Mouse (Mus musculus) left cerebral cortex, postnatal 14 days (tissue): Measurements from ENCODE around the gene Ddrgk1. TPM values are rescaled to one million over a fixed set of nuclear protein-coding genes. Genes with fewer than 3 reads are reported as not detected.
A peak's percentile ranks its signal among the peaks of the same experiment; 100 is the strongest.
"Not testable (repeated sequence)": the region's sequence is repeated elsewhere in the genome, so short reads cannot be mapped to it uniquely, and the experiment has no call there.

Source experiments
- DNase-seq, 2 experiments: peaks; one replicate each; pipeline ENCODE4 v3.0.0; 2021 to 2022; ENCODE audit warnings: low spot score in 2 of 2, mixed read lengths in 1 of 2
- intact Hi-C: fragments of 180-260 bp; cut with DNase I; formaldehyde crosslinking; loops from one replicate; pipeline ENCODE4 v1.15.1; 2025
- total RNA-seq, 2 experiments: library from RNA; stranded (reverse); gene quantifications; 2 replicates each; pipeline ENCODE4 v1.2.3; 2021

Ddrgk1 gene
- total RNA-seq, 2 experiments from 2014 or later = 78.1 to 85.2 TPM

DNA sequence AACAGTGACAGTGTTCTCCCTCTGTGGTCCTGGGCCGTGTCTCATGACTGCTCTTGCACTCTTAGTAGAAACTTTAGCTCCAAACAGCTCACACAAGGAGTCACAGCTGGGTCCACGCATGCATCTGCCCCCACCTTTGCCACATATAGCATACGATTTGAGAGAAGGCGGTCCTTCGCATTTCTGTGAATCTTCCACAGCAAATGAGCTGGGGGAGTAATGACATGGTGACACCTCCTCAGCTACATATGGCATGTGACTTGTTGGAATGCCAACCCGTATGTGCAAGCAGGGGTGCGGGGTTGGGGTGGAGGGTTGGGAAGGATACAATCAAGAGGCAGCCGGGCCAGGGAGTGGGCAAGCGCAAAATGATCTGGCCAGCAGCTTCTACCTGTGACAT, 7.9 kb downstream of the Ddrgk1 start:
- intact Hi-C loops = no loop called here
- peak; percentile 49 to 79 for DNase-seq

DNA sequence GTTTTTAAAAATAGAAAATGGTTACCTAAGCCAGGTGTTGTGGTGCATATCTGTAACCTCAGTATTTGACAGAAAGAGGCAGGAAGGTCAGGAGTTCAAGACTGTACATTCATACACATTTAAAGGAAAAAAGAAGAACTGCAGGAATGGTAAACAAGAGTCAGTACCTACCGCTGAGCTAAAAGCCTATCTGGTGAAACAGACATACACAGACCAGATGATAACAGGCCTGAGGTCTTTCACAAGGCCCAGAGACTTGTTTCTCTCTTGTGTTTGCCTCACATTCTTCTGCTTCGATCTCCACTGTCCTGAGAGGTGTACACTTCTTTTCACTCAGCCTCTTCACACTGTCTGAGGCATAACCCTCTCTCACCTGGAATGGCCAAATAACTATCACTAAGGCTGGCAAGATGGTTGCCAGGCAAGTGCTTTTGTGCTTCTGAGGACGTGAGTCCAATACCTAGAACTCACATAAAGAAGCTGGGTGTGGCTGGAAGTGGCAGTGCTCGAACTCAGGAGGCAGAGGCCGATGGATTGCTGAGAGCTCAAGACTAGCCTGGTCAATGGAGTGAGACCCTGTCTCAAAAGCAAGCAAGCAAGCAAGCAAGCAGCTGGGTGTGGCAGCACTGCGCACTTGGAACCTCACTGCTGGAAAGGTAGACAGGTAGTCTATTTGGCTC, 8.7 kb downstream of the Ddrgk1 start:
- DNase-seq = no peak
- intact Hi-C loops = no loop called here

DNA sequence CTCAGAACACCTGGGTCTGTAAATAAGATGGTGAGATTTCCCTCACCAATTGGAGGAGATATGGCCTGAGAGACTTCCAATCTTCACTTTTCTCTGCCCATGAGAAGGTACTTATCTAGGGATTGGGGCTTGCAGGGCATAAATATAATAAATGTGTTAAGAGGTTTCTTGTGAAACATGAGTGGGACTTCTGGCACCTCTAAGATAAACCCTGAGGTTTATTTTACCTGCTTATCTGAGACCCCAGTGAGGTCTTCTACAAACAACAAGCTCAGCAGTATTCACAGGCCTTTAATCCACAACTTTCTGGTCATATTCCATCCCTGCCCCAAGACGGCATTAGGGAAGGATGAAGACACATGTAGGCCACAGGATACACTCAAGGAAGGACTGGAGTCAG, 10.7 kb downstream of the Ddrgk1 start:
- intact Hi-C loops = no loop called here
- DNase-seq = no peak

DNA sequence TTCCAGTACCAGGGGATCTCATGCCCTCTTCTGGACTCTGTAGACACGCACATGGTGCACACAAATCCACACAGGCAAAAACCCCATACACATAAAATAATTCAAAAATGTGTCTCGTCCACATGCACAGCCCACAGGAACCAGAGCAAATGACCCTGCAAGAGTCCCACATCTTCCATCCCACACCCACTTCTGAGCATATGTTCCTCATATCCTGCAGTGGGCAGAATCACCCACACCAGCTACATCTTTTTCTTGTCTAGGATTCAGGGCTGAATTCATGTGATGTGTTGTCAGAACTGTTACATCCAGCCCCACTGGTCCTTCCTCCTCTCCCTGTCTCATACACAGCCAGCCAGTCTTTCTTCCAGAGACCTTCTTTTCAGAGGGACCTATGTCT, 11.2 kb downstream of the Ddrgk1 start:
- DNase-seq = peak in 1 of 2 experiments; percentile 53
- intact Hi-C loops = no loop called here

DNA sequence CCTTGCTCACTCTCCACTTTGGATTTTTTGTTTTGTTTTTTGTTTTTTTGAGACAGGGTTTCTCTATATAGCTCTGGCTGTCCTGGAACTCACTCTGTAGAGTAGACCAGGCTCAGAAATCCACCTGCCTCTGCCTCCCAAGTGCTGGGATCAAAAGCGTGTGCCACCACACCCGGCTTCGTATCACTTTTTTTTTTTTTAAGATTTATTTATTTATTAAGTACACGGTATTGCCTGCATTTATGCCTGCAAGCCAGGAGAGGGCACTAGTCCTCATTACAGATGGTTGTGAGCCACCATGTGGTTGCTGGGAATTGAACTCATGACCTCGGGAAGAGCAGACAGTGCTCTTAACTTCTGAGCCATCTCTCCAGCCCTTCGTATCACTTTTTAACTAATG, 15.4 kb downstream of the Ddrgk1 start:
- DNase-seq, intact Hi-C loops: not testable (repeated sequence)

DNA sequence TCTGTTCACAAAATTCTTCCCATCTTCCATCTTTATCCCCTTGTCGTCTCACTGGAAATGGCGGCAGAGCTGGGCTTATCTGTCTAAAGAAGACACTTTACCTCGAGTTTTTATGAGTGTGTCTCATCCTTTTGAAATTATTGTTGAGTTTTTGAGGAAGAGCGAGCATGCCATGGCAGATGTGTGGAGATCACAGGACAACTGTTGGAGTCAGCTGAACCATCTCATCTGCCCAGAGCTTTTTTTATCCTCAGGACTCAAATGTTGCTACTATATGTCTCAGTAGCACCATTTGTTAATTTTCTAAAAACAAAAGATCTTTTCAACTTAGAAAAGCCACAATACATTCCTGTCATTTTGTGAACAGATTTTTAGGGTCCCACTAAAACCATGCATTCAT, 19.3 kb downstream of the Ddrgk1 start:
- no peak for DNase-seq
- intact Hi-C loops = no loop called here

DNA sequence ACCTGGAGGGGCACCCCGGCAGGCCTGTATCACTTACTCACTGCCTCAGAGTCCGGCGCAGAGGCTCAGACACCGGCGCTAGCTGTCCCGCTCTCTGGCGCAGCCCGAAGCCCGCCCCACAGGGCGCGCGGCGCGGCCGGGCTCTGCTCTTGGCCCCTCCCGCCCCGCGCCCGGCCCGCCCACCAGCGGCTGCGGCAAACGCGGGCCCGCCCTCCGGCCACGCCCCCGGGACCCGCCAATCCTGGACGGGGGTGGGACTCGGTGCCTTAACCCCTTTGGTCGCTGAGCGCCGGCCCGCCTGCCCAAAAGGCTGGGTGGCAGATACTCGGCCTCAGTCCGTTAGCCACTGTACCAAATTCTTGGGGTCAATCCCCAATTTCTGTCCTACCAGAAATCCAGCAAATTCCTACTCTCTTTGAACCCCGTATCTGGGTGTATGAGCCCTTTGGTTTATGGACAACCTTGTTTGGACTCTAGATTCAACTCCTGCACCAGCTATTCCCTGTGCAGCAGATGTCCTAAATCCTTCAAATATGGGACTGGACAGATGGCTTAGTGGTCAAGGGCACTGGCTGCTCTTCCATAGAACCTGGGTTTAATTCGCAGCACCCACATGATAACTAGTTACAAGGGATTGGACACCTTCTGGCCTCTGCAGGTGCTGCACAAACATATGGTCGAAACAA, 21.6 kb downstream of the Ddrgk1 start, which contains the start of gene Lzts3:
Gene Lzts3 (minus strand): TSS at position 120 of the 686 bp plus-strand sequence.
- intact Hi-C loops = no loop called here
- DNase-seq = peak; percentile 89 to 90

DNA sequence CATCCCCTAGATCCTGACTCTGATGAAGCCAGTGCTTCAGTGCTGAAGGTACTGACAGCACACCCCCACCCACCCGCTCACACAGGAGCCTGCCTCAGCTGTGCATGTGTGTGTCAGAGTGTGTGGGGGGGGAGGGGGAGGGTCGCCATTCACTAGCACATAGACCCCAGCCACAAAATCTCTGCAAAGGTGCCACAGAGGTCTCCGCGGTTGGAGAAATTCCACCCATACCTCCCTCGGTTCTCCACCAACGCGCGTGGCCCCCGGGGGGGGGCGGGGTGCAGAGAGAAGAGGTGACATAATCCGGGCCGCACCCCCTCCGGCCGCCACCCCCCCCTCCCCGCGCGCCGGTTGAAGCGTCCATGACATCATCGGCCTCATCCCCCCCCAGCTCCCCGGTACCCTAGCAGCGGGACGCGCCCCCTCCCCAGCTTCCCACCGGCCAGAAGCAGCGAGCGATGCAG, 22.2 kb downstream of the Ddrgk1 start:
- intact Hi-C loops = no loop called here
- DNase-seq = peak in 1 of 2 experiments; percentile 53

DNA sequence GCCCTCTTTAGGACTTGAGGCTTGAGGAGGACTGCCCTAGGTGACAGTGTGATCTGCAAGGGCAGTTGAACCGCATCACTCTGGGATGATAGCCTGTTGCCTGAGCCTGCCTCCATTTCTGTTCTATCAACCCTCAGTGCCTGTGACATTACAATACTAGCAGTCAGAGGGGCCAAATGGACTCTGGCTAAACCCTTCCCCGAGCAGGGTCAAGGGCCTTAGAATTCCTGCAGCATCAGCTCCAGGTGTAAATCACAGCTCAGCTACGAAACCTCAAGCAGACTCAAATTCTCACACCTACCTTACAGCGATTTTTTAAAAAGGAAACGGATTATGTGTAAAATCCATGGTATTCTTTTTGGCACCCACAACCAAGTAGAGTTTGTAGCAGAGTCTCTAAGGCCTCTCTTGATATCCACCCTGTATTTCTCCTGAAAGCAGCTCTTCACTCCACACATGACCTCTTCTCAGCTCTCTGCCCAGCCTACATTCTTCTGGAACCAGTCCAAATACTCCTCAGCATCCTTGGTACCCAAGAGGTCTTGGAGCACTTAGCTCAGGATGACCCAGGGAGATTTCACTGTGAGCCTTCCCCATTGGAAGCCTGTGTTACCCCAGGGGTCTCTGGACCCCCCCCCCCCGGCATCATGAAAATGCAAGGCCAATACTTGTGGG, 23.0 kb downstream of the Ddrgk1 start:
- intact Hi-C loops = no loop called here
- DNase-seq = no peak

DNA sequence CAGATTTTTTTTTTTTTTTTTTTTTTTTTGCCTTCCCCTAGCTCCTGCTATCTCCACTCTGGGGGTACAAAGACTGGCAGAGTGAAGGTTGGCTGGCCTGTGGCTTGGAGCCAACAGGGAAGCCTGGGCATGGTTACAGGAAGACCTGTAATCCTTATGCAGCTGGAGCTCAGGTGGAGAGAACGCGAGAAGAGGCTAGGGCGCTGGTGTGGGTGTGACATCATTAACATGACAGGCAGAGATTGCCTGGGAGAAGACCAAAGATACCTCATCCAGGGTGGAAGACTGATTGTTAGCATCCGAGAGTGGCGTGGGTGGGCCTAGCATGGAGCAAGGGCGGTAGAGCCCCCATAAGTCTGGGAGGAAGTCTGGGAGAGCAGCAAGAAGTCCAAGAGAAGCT, 25.2 kb downstream of the Ddrgk1 start:
- intact Hi-C loops = no loop called here

DNA sequence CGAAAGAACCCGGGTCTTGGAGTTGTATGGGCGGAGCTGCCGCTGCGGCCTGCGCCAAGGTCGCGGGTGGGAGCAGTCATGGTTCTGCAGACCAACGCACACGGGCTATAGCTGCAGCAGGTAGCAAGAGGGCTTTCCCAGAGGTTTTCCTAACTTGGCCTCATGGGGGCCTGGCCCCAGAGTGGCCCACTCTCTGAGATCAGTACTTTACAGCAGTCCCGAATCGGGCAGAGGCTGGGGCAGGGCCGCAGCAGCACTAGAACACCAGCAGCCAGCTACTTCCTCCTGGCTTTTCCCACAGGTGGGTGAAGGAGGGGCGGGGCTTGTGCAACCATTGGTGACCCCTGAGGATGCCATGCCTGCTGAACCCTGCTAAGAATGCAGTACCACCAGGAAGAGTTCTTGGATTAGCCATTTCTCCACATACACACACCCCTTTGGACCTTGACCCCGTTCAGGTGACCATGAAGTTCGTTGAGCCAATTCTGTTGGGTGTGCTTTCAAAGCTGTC, 26.3 kb downstream of the Ddrgk1 start:
- no peak for DNase-seq
- intact Hi-C loops = no loop called here

More for the DNA sequence above, 25.2 kb downstream of the Ddrgk1 start:
- DNase-seq = no peak

DNA sequence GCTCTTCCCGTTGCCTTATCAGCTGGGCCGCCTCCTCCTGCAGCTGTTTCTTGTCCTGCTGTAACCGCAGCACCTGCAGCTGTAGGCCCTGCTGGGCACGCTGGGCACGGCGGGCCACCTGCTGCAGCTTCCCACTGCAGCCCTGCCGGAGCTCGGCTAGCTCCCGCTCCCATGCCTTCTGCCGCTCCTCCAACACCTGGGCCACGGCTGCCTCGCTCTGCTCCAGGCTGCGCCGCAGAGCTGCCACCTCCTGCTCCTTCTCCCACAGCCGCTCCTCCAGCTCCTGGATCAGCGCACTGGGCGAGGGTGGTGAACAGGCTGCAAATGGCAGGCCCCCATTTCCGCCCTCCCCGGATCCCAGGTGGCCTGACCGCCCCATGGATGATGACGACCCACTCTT, 28.6 kb downstream of the Ddrgk1 start:
- no peak for DNase-seq

DNA sequence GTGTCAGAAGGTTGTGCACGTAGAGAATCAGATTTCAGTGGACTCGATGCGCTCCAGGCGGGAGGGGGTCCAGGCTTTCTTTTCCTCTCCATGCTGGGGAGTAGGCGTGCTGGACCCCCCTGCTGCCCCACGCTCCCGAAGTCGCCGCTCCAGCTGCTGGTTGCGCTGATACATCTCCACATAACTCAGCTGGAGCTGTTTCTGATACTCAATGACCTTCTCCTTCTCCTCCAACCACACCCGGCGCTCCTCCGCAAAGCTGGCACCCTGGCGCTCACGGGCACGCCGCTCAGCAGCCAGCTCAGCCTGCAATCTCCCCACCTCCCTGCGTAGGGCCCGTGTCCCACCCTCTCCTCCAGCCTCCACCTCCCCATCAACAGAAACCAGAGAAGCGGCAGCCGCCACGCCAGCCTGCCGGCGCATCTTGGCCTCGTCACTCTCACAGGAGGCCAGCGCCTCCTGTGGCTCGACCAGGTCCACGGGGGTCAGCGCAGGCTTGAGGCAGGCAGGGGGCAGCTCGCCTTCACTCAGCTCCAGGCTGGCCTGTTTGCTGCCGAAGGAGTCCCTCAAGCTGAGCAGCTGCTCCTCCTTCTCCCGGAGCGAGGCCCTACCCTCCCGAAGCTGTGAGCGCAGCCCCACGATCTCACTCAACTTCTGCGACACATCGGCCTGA, 29.6 kb downstream of the Ddrgk1 start:
- intact Hi-C loops = no loop called here
- DNase-seq = no peak

More for the DNA sequence above, 28.6 kb downstream of the Ddrgk1 start:
- intact Hi-C loops = no loop called here

DNA sequence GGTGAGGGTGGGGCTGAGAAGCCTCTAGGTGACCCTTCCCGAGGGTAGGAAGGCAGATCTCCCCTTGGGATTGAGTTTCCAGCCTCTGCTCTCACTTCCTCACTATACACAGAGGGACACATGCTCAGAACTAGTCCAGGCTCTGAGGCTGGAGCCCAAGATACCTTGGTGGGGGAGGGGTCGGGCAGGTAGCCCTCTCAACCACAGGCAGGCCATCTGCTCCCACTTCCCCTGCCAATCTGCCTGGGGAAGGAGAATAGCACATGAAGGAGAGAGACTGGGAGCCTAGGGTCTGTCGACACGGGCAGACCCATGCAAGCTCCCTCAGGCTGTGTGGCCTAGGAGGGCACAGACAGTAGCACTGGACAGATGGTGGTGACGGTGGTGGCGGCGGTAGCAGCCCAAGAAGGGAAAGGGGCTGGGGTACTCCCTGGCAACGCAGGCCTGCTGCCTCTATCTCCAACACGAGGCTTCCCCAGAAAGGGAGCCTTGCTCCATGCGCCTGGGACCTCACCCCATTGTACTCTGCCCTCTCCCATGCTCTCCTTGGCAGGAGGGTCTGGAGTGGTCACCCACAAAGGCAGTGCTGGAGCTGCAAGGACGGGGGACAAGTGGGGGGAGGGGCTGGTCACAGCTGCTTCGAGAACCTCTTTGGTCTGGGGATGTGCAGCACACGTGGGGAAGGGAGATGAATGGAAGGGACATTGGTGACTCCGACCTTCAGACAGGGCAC, 30.3 kb downstream of the Ddrgk1 start:
- intact Hi-C loops = no loop called here
- no peak for DNase-seq

DNA sequence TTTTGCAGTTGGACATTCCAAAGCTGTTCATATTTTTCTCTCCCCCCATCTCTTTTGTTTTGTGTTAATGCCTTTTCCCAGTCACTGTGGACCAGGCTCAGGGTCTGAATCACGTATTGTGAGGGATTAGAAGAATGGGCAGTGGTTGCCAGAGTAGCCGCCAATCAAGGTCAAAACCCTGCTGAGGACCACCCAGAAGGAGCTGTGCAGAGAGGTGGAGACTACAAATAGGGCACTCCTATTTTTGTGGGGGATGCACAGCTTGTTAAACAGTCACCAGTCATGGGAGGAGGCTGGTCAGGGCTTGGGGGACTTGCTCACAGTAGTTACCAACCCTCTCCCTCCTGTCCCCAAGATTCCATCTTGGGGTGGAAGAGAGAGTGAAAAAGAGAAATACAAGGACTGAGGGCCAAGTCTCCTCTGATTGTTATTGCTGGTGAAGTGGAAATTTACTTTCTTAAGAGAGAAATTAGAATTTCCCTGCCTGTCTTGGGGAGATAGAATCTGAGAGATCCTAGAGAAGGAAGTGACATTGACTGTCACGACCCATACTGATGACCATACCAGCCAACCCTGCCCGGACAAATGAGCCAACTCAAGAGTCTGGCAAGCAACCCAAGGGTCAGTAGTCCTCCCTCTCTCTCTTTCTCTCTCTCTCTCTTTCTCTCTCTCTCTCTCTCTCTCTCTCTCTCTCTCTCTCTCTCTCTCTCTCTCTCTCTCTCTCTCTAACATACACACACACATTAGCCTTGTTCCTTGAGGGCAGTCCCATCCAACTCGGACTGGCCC, 31.4 kb downstream of the Ddrgk1 start:
- DNase-seq = no peak
- intact Hi-C loops = no loop called here

DNA sequence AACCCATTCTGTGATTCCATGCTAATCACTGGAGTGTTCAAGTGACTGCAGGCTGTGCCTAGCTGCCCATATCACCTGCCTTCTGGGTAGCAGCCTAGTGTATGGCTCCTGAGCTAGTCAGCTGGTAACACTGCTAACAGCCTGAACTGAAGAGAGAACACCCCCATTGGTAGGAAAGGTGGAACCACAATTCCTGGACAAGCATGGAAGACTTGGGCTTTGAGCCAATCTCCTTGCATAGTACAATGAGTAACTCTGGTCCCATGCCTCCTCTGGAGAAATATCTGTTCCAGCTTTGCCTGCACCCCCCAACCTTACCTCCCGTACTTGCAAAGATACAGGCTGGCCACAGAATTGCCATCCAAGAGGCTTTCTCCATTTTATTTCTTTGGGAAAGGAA, 32.0 kb downstream of the Ddrgk1 start:
- intact Hi-C loops = no loop called here
- peak in 1 of 2 experiments; percentile 65 for DNase-seq

DNA sequence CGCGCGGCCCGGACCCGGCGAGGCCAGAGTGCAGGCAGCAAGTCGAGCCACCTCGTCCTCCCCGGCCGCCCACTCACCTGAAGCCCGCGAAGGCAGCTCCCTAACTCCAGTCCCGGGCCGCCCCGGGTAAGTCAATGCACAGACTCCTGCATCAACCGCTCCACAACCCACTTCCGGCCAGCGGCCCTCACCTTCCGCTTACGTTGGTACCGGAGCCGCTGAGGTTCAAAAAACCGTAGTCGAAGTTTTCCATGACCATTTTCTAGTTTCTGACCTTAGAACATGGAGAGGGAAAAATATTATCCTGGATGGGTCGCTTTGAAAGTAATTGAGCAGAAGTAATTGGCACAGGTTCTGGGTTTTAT, 34.6 kb downstream of the Ddrgk1 start, which contains the start of the genes Fastkd5 and Ubox5:
Gene Fastkd5 (minus strand): TSS at position 189 of the 365 bp plus-strand sequence.
Gene Ubox5 (minus strand): TSS at position 200 of the 365 bp plus-strand sequence.
- intact Hi-C loops = no loop called here
- peak; percentile 86 to 92 for DNase-seq
